Mouse (Mus musculus) heart, adult 2 months (tissue): Measurements from ENCODE around the gene Sbk2. TPM values are rescaled to one million over a fixed set of nuclear protein-coding genes. Genes with fewer than 3 reads are reported as not detected.
A peak's percentile ranks its signal among the peaks of the same experiment; 100 is the strongest.

ENCODE experiments used
- DNase-seq, 2 experiments: peaks; one replicate each; pipeline ENCODE4 v3.0.0; 2021
- H3K27ac ChIP-seq: fragments of 200-600 bp; 2 replicates; pipeline ENCODE4 v1.8.1; 2022
- H3K27me3 ChIP-seq: fragments of 200-500 bp; 2 replicates; pipeline ENCODE4 v1.6.1; 2012; ENCODE audit warnings: mild to moderate bottlenecking, low read length, inconsistent platforms, mixed read lengths; ENCODE audit not compliant: control insufficient read depth, insufficient read depth
- H3K36me3 ChIP-seq: fragments of 200-500 bp; 2 replicates; pipeline ENCODE4 v1.6.1; 2012; ENCODE audit warnings: low read length, inconsistent platforms; ENCODE audit not compliant: control insufficient read depth, insufficient read depth
- H3K4me1 ChIP-seq: fragments of 200-500 bp; 2 replicates; pipeline ENCODE4 v1.6.1; 2011; ENCODE audit warnings: low read length; ENCODE audit not compliant: control insufficient read depth, insufficient read depth
- H3K4me3 ChIP-seq: fragments of 200-600 bp; 2 replicates; pipeline ENCODE4 v1.8.1; 2022
- H3K79me2 ChIP-seq: fragments of 200-500 bp; replicated peaks from 2 replicates; pipeline ENCODE4 v1.6.1; 2012; ENCODE audit warnings: mild to moderate bottlenecking, inconsistent platforms, low read length, moderate library complexity, mixed read lengths; ENCODE audit not compliant: control insufficient read depth, insufficient read depth
- H3K9ac ChIP-seq: fragments of 200-500 bp; 2 replicates; pipeline ENCODE4 v1.6.1; 2012; ENCODE audit warnings: low read depth, mild to moderate bottlenecking, control low read depth, inconsistent platforms, low read length, mixed read lengths
- CTCF ChIP-seq: fragments of 200-600 bp; IDR thresholded peaks from 2 replicates; pipeline ENCODE4 v1.8.1; 2022; ENCODE audit warnings: antibody characterized with exemption, mild to moderate bottlenecking, moderate library complexity
- EP300 ChIP-seq: fragments of 200-500 bp; IDR thresholded peaks from 2 replicates; pipeline ENCODE4 v1.6.1; 2011; ENCODE audit warnings: low read depth, low read length, control low read depth; ENCODE audit not compliant: insufficient read depth
- POLR2A ChIP-seq: fragments of 200-500 bp; IDR thresholded peaks from 2 replicates; pipeline ENCODE4 v1.6.1; 2011; ENCODE audit warnings: mild to moderate bottlenecking, low read depth, low read length, control low read depth; ENCODE audit not compliant: insufficient read depth
- WGBS: fragments of 180-500 bp; shearing (Covaris S2); methylation state at CpG from one replicate; pipeline ENCODE4 v1.1.7; 2018; 5-methylcytosine and 5-hydroxymethylcytosine counted together
- intact Hi-C: fragments of 180-260 bp; cut with DNase I; formaldehyde crosslinking; loops from one replicate; pipeline ENCODE4 v1.15.1; 2025
- polyA plus RNA-seq: library from polyadenylated mRNA; depleted of rRNA; stranded (reverse); fragments of >200 nt; gene quantifications from 2 replicates; pipeline ENCODE4 v1.2.3, GENCODE M21; 2012
- total RNA-seq, 2 experiments: library from RNA; stranded (reverse); gene quantifications; 2 replicates each; pipeline ENCODE4 v1.2.3; 2021

Sbk2 gene
- total and polyA plus RNA-seq, 3 experiments, result 26.5 to 85.0 (median 35.6) TPM

- Histone ChIP-seq H3K9ac (0 out of 2 replicates have a peak within 1 kb of the TSS, but pooled peaks have one; percentile 16), H3K27me3 (no peaks in the 10 kb centered on the region), H3K4me3 (no peak within 1 kb of the TSS), H3K27ac (peak within 1 kb of the TSS; percentile 68), H3K4me1 (peaks cover 15% of the 10 kb centered on the region), H3K79me2 (no peaks in the 10 kb centered on the region), H3K36me3 (no peaks in the 10 kb centered on the region)
- 16% methylated on average over 5 of the region's 6 CpGs for WGBS
- intact Hi-C loops, result no loop called here
- TF ChIP-seq CTCF, result no peak
- TF ChIP-seq EP300, result no peak
- peak; percentile 72 for DNase-seq
Observed at GRCm38 (mm10) chr7:4925441-4926381, 38.5 kb downstream of the Sbk2 start, which contains the start of gene Ssc5d. TSS of gene Ssc5d (plus strand) at chr7:4925785.

GRCm38 (mm10) chr7:4924891-4925301, 39.3 kb downstream of the Sbk2 start:
- Histone ChIP-seq H3K27ac (peak overlapping the region; percentile 68), H3K4me1 (peaks cover 15% of the 10 kb centered on the region), H3K36me3 (no peaks in the 10 kb centered on the region), H3K27me3 (no peaks in the 10 kb centered on the region), H3K79me2 (no peaks in the 10 kb centered on the region), H3K9ac (no peak overlapping the region), H3K4me3 (no peak overlapping the region)
- DNase-seq, result peak; percentile 65 to 78
- TF ChIP-seq EP300, result peak; percentile 49; the same call in 1 of the 2 replicates
- no peak for TF ChIP-seq CTCF
- intact Hi-C loops, result no loop called here
- WGBS, result 9% methylated on average over 4 of the region's 4 CpGs

- TF ChIP-seq CTCF, result no peak
- 0 out of 2 replicates have a peak, but pooled peaks have one; percentile 20 for TF ChIP-seq POLR2A
- H3K36me3 ChIP-seq, result no peaks in the 10 kb centered on the region
- peak overlapping the region; percentile 68 for H3K27ac ChIP-seq
- intact Hi-C loops, result no loop called here
- peaks cover 15% of the 10 kb centered on the region for H3K4me1 ChIP-seq
- no peaks in the 10 kb centered on the region for H3K27me3 ChIP-seq
- peak overlapping the region; percentile 44; the same call in 1 of the 2 replicates for H3K9ac ChIP-seq
- DNase-seq, result no peak
- under 1% methylated on average over 4 of the region's 4 CpGs for WGBS
- no peak overlapping the region for H3K4me3 ChIP-seq
- H3K79me2 ChIP-seq, result no peaks in the 10 kb centered on the region
Observed at GRCm38 (mm10) chr7:4924483-4924882, 39.7 kb downstream of the Sbk2 start.

- peaks cover 15% of the 10 kb centered on the region for H3K4me1 ChIP-seq
- 10% methylated on average over 37 of the region's 37 CpGs for WGBS
Observed at GRCm38 (mm10) chr7:4923586-4924364, 40.4 kb downstream of the Sbk2 start.

DNA sequence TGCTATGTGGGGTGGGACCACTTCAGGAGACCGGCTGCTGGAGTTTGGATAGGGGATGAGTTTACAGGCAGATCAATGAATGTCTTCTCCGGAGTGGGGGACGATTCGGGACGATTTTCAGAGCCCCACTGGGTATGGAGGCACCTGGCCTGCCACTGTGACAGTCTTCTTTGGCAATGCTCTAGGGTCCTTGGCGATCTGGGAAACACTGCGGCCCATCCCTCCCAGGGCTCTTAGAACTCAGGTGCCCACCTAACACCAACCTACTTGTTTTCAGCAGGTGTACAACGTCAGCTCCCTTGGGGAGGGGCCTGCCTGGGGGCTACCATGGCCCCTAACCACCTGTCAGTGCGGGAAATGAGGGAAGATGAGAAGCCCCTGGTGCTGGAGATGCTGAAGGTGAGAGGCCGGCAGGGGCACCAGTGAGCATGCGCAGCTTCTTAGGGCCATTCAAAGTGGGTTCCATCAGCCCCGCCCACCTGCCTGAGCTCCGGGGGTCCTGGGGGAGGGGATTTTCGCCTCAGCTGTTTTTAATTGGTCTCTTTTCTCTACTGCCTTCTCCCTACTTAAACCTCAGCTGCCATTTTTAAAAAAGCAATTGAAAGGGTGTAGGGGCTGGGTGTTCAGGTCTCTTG, 41.2 kb downstream of the Sbk2 start:
- WGBS, result 5% methylated on average over 14 of the region's 14 CpGs
- H3K4me1 ChIP-seq, result peaks cover 15% of the 10 kb centered on the region
- peak overlapping the region; percentile 46 for H3K9ac ChIP-seq
- DNase-seq, result peak; percentile 41 to 44
- peak overlapping the region; percentile 49 for H3K4me3 ChIP-seq
- H3K36me3 ChIP-seq, result no peaks in the 10 kb centered on the region
- intact Hi-C loops, result no loop called here
- no peak for TF ChIP-seq POLR2A
- no peak for TF ChIP-seq EP300
- TF ChIP-seq CTCF, result peak; percentile 54
- no peaks in the 10 kb centered on the region for H3K27me3 ChIP-seq
- H3K79me2 ChIP-seq, result no peaks in the 10 kb centered on the region
- H3K27ac ChIP-seq, result peak overlapping the region; percentile 68

More at GRCm38 (mm10) chr7:4923586-4924364, 40.4 kb downstream of the Sbk2 start:
- peak; percentile 67 for DNase-seq
- H3K9ac ChIP-seq, result peak overlapping the region; percentile 44
- H3K27ac ChIP-seq, result peak overlapping the region; percentile 68
- intact Hi-C loops, result no loop called here
- H3K79me2 ChIP-seq, result no peaks in the 10 kb centered on the region
- TF ChIP-seq EP300, result no peak
- peak; percentile 66 for TF ChIP-seq CTCF
- no peaks in the 10 kb centered on the region for H3K27me3 ChIP-seq
- H3K36me3 ChIP-seq, result no peaks in the 10 kb centered on the region
- H3K4me3 ChIP-seq, result peak overlapping the region; percentile 18; the same call in 1 of the 2 replicates
